Mouse (Mus musculus): Measurements from ENCODE around the gene Fam168a. TPM values are rescaled to one million over a fixed set of nuclear protein-coding genes. Genes with fewer than 3 reads are reported as not detected.
"Not testable (repeated sequence)": the region's sequence is repeated elsewhere in the genome, so short reads cannot be mapped to it uniquely, and the experiment has no call there.

Gene Fam168a
- polyA plus RNA-seq, 1 experiment from 2014 or later: 6.3 TPM

DNA sequence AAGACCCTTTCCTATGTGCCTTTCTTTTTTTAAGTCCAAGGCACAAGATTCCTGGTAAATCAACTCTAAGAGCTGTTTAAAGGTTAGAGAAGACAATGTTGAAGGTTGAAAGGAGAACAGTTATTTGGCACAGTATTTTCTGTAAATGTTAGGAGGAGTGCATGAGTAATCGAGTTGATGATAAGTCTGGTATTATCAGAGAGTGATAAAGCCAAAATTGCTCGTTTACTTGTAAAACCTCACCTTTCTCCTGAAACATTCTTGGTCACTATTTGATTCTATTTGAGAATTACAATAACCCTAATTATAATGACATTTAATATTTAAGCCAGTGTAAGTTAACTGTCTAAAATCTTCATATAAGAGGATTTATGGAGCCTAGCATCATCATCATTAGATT, 23.3 kb downstream of the Fam168a start:
- 38% methylated on average over 2 of the region's 2 CpGs for WGBS (ENCODE audit: insufficient replicate concordance)
- Histone ChIP-seq H3K4me1 (ENCODE audit: control insufficient read depth, low read depth, low read length) (peaks cover 11% of the 10 kb centered on the region), H3K27ac (ENCODE audit: low read length) (no peak overlapping the region), H3K4me3 (ENCODE audit: low read depth, low read length) (no peak overlapping the region), H3K36me3 (ENCODE audit: control insufficient read depth, insufficient read depth) (no peaks in the 10 kb centered on the region), H3K9me3 (replicated peaks; ENCODE audit: control insufficient read depth, low read length) (no peaks in the 10 kb centered on the region), H3K4me2 (ENCODE audit: low read depth, low read length) (no peak overlapping the region), H3K9ac (ENCODE audit: low read depth, low read length) (no peak overlapping the region), H3K27me3 (ENCODE audit: control insufficient read depth, insufficient read depth, low read depth, low read length) (no peaks in the 10 kb centered on the region)
- ATAC-seq (ENCODE audit: low read depth): no peak

DNA sequence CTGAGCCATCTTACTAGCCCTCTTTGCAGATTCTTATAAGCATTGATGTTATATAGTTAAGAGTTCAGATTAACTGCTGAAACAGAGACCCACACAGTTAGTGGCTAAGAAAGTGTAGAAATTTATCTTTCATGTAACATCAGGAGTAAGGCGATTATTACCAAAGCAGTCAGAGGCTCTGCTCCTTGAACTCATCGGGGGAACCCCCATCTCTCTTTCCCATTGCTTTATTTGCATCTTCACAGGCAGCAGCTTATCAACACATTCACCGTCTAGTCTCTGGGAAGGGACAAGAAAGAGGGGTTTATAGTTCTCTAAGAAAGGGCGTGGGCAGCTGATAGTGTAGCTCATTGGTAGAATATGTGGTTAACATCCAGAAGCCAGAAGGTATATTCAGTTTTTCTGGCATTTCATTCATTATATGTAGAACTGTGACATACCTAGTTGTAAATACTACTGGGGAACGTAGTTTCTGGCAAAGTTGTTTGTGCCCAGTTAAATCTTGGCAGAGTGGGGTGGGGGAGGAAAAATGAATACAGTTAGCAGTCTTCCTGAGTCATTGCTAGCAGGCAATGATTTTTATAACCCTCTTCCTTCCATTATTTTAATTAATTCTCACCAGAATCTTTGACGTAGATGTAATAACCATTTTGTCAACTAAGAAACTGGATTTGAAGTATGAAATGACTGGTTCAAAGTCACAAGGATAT, 26.1 kb downstream of the Fam168a start:
- ATAC-seq (ENCODE audit: low read depth): no peak

DNA sequence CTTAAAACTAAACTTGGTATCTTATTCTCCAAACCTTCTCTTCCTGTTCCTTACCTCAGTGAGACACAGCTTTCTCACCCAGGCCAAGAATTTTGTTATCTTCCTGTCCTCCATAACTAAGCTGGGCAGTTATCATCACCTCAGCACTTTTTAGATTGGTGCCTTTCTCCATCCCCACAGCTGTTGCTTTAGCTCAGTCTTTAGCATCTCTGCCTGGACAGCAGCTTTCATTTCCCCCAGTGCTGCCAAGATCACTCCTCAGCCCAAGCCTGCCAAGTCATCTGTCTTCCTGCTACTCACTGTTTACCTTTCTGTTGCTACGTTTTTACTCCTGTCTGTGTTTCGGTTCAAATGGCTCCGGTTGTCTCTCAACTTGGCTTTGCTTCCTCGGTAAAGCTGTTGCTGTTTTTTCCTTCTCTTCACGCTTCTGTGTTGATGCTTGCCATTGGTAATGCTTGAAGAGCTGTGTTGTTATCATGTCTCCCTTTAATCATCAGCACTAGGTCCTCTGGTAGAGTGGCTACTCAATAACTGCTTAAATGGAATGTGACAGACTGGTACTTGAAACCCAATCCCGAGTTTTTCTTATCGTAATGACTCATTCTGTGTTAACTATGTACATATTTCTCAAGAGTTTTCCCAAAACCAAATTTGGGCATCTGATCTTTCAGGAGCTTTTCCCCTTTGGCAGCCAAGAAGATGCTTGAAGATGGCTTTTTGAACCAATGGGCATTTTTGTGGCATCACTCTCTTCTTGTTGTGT, 26.8 kb downstream of the Fam168a start:
- H3K27me3 ChIP-seq (ENCODE audit: control insufficient read depth, insufficient read depth, low read depth, low read length): no peaks in the 10 kb centered on the region
- H3K9ac ChIP-seq (ENCODE audit: low read depth, low read length): no peak overlapping the region
- 48% methylated on average over 7 of the region's 7 CpGs for WGBS (ENCODE audit: insufficient replicate concordance)
- H3K4me1 ChIP-seq (ENCODE audit: control insufficient read depth, low read depth, low read length): peaks cover 13% of the 10 kb centered on the region
- H3K27ac ChIP-seq (ENCODE audit: low read length): no peak overlapping the region
- no peak for ATAC-seq (ENCODE audit: low read depth)
- H3K36me3 ChIP-seq (ENCODE audit: control insufficient read depth, insufficient read depth): no peaks in the 10 kb centered on the region
- no peaks in the 10 kb centered on the region for H3K9me3 ChIP-seq (replicated peaks; ENCODE audit: control insufficient read depth, low read length)
- H3K4me3 ChIP-seq (ENCODE audit: low read depth, low read length): no peak overlapping the region
- no peak overlapping the region for H3K4me2 ChIP-seq (ENCODE audit: low read depth, low read length)

More for the DNA sequence above, 26.1 kb downstream of the Fam168a start:
- Histone ChIP-seq H3K27me3 (ENCODE audit: control insufficient read depth, insufficient read depth, low read depth, low read length) (no peaks in the 10 kb centered on the region), H3K4me2 (ENCODE audit: low read depth, low read length) (no peak overlapping the region), H3K27ac (ENCODE audit: low read length) (no peak overlapping the region), H3K36me3 (ENCODE audit: control insufficient read depth, insufficient read depth) (no peaks in the 10 kb centered on the region), H3K9me3 (replicated peaks; ENCODE audit: control insufficient read depth, low read length) (no peaks in the 10 kb centered on the region), H3K4me1 (ENCODE audit: control insufficient read depth, low read depth, low read length) (peaks cover 13% of the 10 kb centered on the region), H3K4me3 (ENCODE audit: low read depth, low read length) (no peak overlapping the region), H3K9ac (ENCODE audit: low read depth, low read length) (no peak overlapping the region)
- 35% methylated on average over 6 of the region's 6 CpGs for WGBS (ENCODE audit: insufficient replicate concordance)

DNA sequence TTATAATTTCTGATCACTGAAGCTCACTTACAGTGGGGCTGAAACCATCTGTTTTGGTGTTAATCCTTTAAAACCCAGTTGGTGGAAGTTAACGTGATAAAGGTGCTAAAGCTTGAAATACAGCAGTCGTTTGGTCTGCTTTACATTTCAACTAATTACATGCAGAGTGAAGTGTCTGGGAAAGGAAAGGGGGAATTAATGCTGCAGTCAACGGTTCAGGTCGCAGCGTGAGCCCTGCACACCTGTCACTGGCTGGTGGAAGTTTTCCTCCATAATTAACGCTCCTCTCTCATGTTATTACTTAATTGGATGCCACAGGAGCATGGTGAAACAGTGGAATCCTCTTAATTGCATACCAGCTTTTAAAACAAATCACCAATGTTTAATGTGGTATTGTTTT, 27.8 kb downstream of the Fam168a start:
- no peak overlapping the region for H3K27ac ChIP-seq (ENCODE audit: low read length)
- H3K4me1 ChIP-seq (ENCODE audit: control insufficient read depth, low read depth, low read length): peaks cover 13% of the 10 kb centered on the region
- no peak overlapping the region for H3K9ac ChIP-seq (ENCODE audit: low read depth, low read length)
- no peak for ATAC-seq (ENCODE audit: low read depth)
- no peaks in the 10 kb centered on the region for H3K36me3 ChIP-seq (ENCODE audit: control insufficient read depth, insufficient read depth)
- WGBS (ENCODE audit: insufficient replicate concordance): 72% methylated on average over 6 of the region's 6 CpGs
- H3K9me3 ChIP-seq (replicated peaks; ENCODE audit: control insufficient read depth, low read length): no peaks in the 10 kb centered on the region
- no peak overlapping the region for H3K4me3 ChIP-seq (ENCODE audit: low read depth, low read length)
- H3K27me3 ChIP-seq (ENCODE audit: control insufficient read depth, insufficient read depth, low read depth, low read length): no peaks in the 10 kb centered on the region
- H3K4me2 ChIP-seq (ENCODE audit: low read depth, low read length): no peak overlapping the region

DNA sequence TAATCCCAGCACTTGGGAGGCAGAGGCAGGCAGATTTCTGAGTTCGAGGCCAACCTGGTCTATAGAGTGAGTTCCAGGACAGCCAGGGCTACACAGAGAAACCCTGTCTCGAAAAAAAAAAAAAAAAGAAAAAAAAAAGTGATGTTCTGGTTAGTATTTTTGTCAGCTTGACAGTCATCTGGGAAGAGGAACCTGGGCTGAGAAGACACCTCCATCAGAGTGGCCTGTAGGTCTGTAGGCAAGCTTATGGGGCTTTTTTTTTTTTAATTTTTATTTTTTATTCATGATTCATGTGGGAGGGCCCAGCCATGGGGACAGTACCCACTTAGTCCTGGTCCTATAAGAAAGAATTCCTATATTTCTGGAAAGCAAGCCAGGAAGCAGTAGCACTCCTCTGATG, 28.5 kb downstream of the Fam168a start:
- 49% methylated on average over 2 of the region's 2 CpGs for WGBS (ENCODE audit: insufficient replicate concordance)

DNA sequence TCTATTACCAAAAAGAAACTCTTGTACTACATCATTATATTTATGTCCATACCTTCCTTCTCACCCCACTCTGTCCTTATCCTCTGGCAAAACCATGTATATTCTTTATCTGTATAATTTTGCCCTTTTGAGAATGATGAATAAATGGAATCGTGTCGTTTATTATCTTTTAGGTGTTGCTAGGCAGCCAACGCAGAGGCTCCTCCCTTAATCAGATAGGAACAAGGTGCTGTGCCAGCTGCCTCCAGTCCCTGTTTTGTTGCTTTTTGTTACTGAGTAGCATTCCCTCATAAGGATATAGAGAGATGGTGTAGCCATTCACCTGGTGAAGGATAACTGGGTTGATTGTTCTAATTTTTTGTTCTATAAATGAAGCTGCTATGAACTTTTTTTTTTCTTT, 29.7 kb downstream of the Fam168a start:
- H3K36me3 ChIP-seq (ENCODE audit: control insufficient read depth, insufficient read depth): no peaks in the 10 kb centered on the region
- no peak overlapping the region for H3K27ac ChIP-seq (ENCODE audit: low read length)
- H3K9me3 ChIP-seq (replicated peaks; ENCODE audit: control insufficient read depth, low read length): no peaks in the 10 kb centered on the region
- H3K27me3 ChIP-seq (ENCODE audit: control insufficient read depth, insufficient read depth, low read depth, low read length): no peaks in the 10 kb centered on the region
- ATAC-seq (ENCODE audit: low read depth): no peak
- H3K9ac ChIP-seq (ENCODE audit: low read depth, low read length): no peak overlapping the region
- WGBS (ENCODE audit: insufficient replicate concordance): 28% methylated on average over 3 of the region's 3 CpGs
- H3K4me1 ChIP-seq (ENCODE audit: control insufficient read depth, low read depth, low read length): peaks cover 13% of the 10 kb centered on the region
- no peak overlapping the region for H3K4me2 ChIP-seq (ENCODE audit: low read depth, low read length)
- no peak overlapping the region for H3K4me3 ChIP-seq (ENCODE audit: low read depth, low read length)

More for the DNA sequence above, 28.5 kb downstream of the Fam168a start:
- not testable (repeated sequence) for H3K27me3 ChIP-seq (ENCODE audit: control insufficient read depth, insufficient read depth, low read depth, low read length); H3K27ac ChIP-seq (ENCODE audit: low read length); H3K4me3 ChIP-seq (ENCODE audit: low read depth, low read length); H3K9ac ChIP-seq (ENCODE audit: low read depth, low read length); H3K9me3 ChIP-seq (replicated peaks; ENCODE audit: control insufficient read depth, low read length); H3K4me2 ChIP-seq (ENCODE audit: low read depth, low read length); H3K36me3 ChIP-seq (ENCODE audit: control insufficient read depth, insufficient read depth); ATAC-seq (ENCODE audit: low read depth)
- H3K4me1 ChIP-seq (ENCODE audit: control insufficient read depth, low read depth, low read length): peaks cover 13% of the 10 kb centered on the region

DNA sequence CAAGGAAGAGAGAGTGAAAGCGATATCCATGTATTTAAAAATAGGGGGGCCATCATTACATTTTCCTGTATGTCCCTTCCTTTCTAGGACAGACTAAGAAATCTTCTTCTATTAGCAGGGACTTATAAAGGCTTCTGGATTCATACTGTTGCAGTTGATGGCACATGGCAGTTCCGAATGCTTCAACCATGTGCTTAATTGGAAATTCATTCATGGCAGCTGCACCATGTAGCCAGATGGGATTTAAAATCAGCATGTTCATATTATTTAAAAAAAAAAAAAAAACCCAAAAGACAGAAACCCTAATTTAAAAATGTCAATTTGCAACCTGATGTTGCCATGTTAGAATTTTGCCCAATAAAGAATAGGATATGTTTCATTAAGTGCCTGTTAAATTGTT, 37.9 kb downstream of the Fam168a start:
- no peak overlapping the region for H3K9ac ChIP-seq (ENCODE audit: low read depth, low read length)
- no peak overlapping the region for H3K27ac ChIP-seq (ENCODE audit: low read length)
- WGBS (ENCODE audit: insufficient replicate concordance): 89% methylated on average over 2 of the region's 2 CpGs
- H3K4me2 ChIP-seq (ENCODE audit: low read depth, low read length): no peak overlapping the region
- H3K9me3 ChIP-seq (replicated peaks; ENCODE audit: control insufficient read depth, low read length): no peaks in the 10 kb centered on the region
- H3K36me3 ChIP-seq (ENCODE audit: control insufficient read depth, insufficient read depth): no peaks in the 10 kb centered on the region
- no peaks in the 10 kb centered on the region for H3K27me3 ChIP-seq (ENCODE audit: control insufficient read depth, insufficient read depth, low read depth, low read length)
- H3K4me3 ChIP-seq (ENCODE audit: low read depth, low read length): no peak overlapping the region
- H3K4me1 ChIP-seq (ENCODE audit: control insufficient read depth, low read depth, low read length): no peaks in the 10 kb centered on the region; the same call in 1 of the 2 replicates
- ATAC-seq (ENCODE audit: low read depth): no peak

DNA sequence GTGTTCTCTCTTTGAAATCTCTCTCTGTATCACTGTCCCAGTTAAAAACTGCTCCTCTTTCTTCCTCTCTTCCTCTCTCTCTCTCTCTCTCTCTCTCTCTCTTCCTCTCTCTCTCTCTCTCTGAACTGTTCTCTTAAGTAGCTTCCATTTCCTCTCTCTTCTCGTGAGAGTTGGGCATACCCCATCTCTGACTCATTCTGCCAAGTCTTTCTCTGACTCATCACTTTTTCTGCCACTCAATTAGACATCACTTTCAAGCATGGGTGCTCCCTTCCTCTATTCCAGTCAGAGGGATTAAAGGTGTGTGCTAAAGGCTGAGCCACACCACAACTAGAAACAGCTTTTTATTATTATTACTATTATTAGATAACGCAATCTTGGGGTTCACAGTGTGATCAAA, 43.7 kb downstream of the Fam168a start:
- Histone ChIP-seq H3K27ac (ENCODE audit: low read length) (no peak overlapping the region), H3K9me3 (replicated peaks; ENCODE audit: control insufficient read depth, low read length) (no peaks in the 10 kb centered on the region), H3K4me3 (ENCODE audit: low read depth, low read length) (no peak overlapping the region), H3K9ac (ENCODE audit: low read depth, low read length) (no peak overlapping the region), H3K4me1 (ENCODE audit: control insufficient read depth, low read depth, low read length) (no peaks in the 10 kb centered on the region), H3K4me2 (ENCODE audit: low read depth, low read length) (no peak overlapping the region), H3K27me3 (ENCODE audit: control insufficient read depth, insufficient read depth, low read depth, low read length) (no peaks in the 10 kb centered on the region), H3K36me3 (ENCODE audit: control insufficient read depth, insufficient read depth) (no peaks in the 10 kb centered on the region)
- WGBS (ENCODE audit: insufficient replicate concordance): 53% methylated on average over 2 of the region's 2 CpGs
- ATAC-seq (ENCODE audit: low read depth): no peak

DNA sequence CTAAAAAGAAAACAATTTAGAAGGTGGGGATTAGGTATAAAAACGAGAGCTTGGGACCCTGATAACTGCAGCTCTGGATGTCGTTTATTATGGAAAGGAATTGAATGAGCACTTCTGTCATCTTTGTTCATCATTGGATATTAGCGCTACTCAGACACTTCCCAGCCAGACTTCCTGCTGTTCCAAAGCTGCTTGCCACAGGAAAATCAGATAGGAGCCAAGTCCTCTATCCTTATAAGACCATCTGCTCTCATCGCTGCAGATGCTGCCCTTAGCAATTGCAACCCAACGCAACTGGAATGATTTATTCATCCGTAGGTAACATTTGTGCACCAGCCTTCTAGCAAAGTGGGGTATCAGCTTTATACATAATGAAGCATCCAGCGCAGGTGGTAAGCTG, 52.3 kb downstream of the Fam168a start:
- Histone ChIP-seq H3K27me3 (ENCODE audit: control insufficient read depth, insufficient read depth, low read depth, low read length) (no peaks in the 10 kb centered on the region), H3K36me3 (ENCODE audit: control insufficient read depth, insufficient read depth) (no peaks in the 10 kb centered on the region), H3K4me2 (ENCODE audit: low read depth, low read length) (no peak overlapping the region), H3K4me3 (ENCODE audit: low read depth, low read length) (no peak overlapping the region), H3K4me1 (ENCODE audit: control insufficient read depth, low read depth, low read length) (no peaks in the 10 kb centered on the region), H3K9me3 (replicated peaks; ENCODE audit: control insufficient read depth, low read length) (no peaks in the 10 kb centered on the region), H3K27ac (ENCODE audit: low read length) (no peak overlapping the region), H3K9ac (ENCODE audit: low read depth, low read length) (no peak overlapping the region)
- 76% methylated on average over 7 of the region's 7 CpGs for WGBS (ENCODE audit: insufficient replicate concordance)
- no peak for ATAC-seq (ENCODE audit: low read depth)

Measured in liver, embryonic 16.5 days (tissue).